Comparison of ENCODE assay signal across 28 mouse cellular contexts in genomic region chr15:93004551-93004950, GRCm38 (mm10).
DNase-seq lines count a peak whose midpoint lies in the region; ATAC-seq and TF ChIP-seq lines count a peak whose summit lies in the region.
"Had no signal": no experiment of that assay in that cellular context is flagged by ENCODE, and none has a peak within 500 bp of the region (broad histone marks: within the 10 kb centered on the region; RNA-seq: fewer than 3 reads in every experiment).

No protein-coding gene starts in this region.

- TF ChIP-seq EP300 in liver, embryonic 14.5 days (IDR thresholded peaks at IDR 0.05; ENCODE audit: low read depth): peak; percentile 28; the same call in 1 of the 2 replicates

- H3K4me1 ChIP-seq in liver, embryonic 14.5 days (replicated peaks; ENCODE audit: control insufficient read depth in 2 of 2, insufficient read depth in 2 of 2, low read length in 1 of 2): peaks cover 0 to 13% of the 10 kb centered on the region in 2 experiments; a peak in 2 of 4 replicates
- peaks cover 12% of the 10 kb centered on the region for H3K4me1 ChIP-seq in forebrain, embryonic 14.5 days (ENCODE audit: control insufficient read depth, insufficient read depth, low read length)

- WGBS in liver, embryonic 14.5 days (ENCODE audit: insufficient replicate concordance): 26% methylated on average over 7 of the region's 7 CpGs
- 90% methylated on average over 7 of the region's 7 CpGs for WGBS in forebrain, embryonic 14.5 days

- peak; percentile 61; the same call in 1 of the 2 replicates for ATAC-seq in liver, embryonic 14.5 days (ENCODE audit: insufficient read depth)
- ATAC-seq in megakaryocyte-erythroid progenitor cell, adult 5-6 weeks (replicated peaks; ENCODE audit: low FRiP score, low TSS enrichment, poor library complexity, severe bottlenecking): peak; percentile 79
- no peak for ATAC-seq in forebrain, embryonic 14.5 days
- ATAC-seq: CD4-positive, CD25-positive, alpha-beta regulatory T cell, adult 4 months; hindbrain, embryonic 16.5 days; intestine, embryonic 15.5 days; lung, postnatal 0 days; midbrain, embryonic 16.5 days had no signal

- TF ChIP-seq CTCF in liver, embryonic 14.5 days (IDR thresholded peaks at IDR 0.05; ENCODE audit: low read depth): no peak

- H3K27ac ChIP-seq in liver, embryonic 14.5 days: no peak overlapping the region
- H3K27ac ChIP-seq in forebrain, embryonic 14.5 days (ENCODE audit: low read depth, low read length): no peak overlapping the region
- H3K27ac ChIP-seq: intestine, embryonic 15.5 days; macrophage; midbrain, embryonic 10.5 days; neural tube, embryonic 12.5 days had no signal

- H3K4me2 ChIP-seq in liver, embryonic 14.5 days (ENCODE audit: low read depth): no peak overlapping the region
- H3K4me2 ChIP-seq in forebrain, embryonic 14.5 days (ENCODE audit: low read length): no peak overlapping the region
- H3K4me2 ChIP-seq: intestine, embryonic 15.5 days; neural tube, embryonic 12.5 days had no signal

- H3K9me3 ChIP-seq in liver, embryonic 14.5 days (ENCODE audit: control insufficient read depth, low read length): no peaks in the 10 kb centered on the region
- H3K9me3 ChIP-seq in forebrain, embryonic 14.5 days (replicated peaks; ENCODE audit: control insufficient read depth, low read length): no peaks in the 10 kb centered on the region
- H3K9me3 ChIP-seq: intestine, embryonic 15.5 days; midbrain, embryonic 10.5 days; neural tube, embryonic 12.5 days had no signal

- no peak overlapping the region for H3K4me3 ChIP-seq in liver, embryonic 14.5 days (ENCODE audit: insufficient read depth in 1 of 2, low read depth in 2 of 2, low read length in 2 of 2)
- no peak overlapping the region for H3K4me3 ChIP-seq in forebrain, embryonic 14.5 days (ENCODE audit: low read depth, low read length)
- H3K4me3 ChIP-seq: erythroblast, embryonic 14.5 days; intestine, embryonic 15.5 days; midbrain, embryonic 10.5 days; myocyte; neural tube, embryonic 12.5 days had no signal

- H3K36me3 ChIP-seq in liver, embryonic 14.5 days (replicated peaks; ENCODE audit: control insufficient read depth, insufficient read depth, low read depth): no peaks in the 10 kb centered on the region
- H3K36me3 ChIP-seq in forebrain, embryonic 14.5 days (ENCODE audit: control insufficient read depth, insufficient read depth, low read length): no peaks in the 10 kb centered on the region
- H3K36me3 ChIP-seq: intestine, embryonic 15.5 days; midbrain, embryonic 10.5 days; neural tube, embryonic 12.5 days had no signal

- DNase-seq in R1 (ENCODE audit: low read depth, low spot score): peak; percentile 51
- DNase-seq in c-Kit-positive CD71-positive TER-119-positive erythroid progenitor cells, embryonic 14.5 days (ENCODE audit: low spot score): peak; percentile 28
- peak; percentile 16 to 26 (median 24) for DNase-seq in liver, embryonic 14.5 days (ENCODE audit: low read depth in 3 of 3, low spot score in 3 of 3)
- no peak for DNase-seq in forebrain, embryonic 14.5 days (ENCODE audit: low spot score)
- DNase-seq in ovary, postnatal 36 days (ENCODE audit: low spot score): no peak
- no peak for DNase-seq in kidney, adult 11 months
- DNase-seq: adrenal gland, postnatal 10 days; cerebellum, adult 18-20 months; cerebellum, postnatal 10 days; gastrocnemius, postnatal 10 days; heart, postnatal 14 days; kidney, adult 8-10 months; kidney, postnatal 10 days; layer of hippocampus, adult 9-11 months; right cerebral cortex, postnatal 4 days; thymus, adult 2 months; thymus, postnatal 4 days had no signal

- H3K9ac ChIP-seq in liver, embryonic 14.5 days (replicated peaks): no peak overlapping the region
- no peak overlapping the region for H3K9ac ChIP-seq in forebrain, embryonic 14.5 days (ENCODE audit: low read length)
- H3K9ac ChIP-seq: intestine, embryonic 15.5 days; neural tube, embryonic 12.5 days had no signal

- H3K27me3 ChIP-seq in liver, embryonic 14.5 days (ENCODE audit: control insufficient read depth, insufficient read depth, low read length): no peaks in the 10 kb centered on the region
- no peaks in the 10 kb centered on the region for H3K27me3 ChIP-seq in forebrain, embryonic 14.5 days (replicated peaks; ENCODE audit: control insufficient read depth, insufficient read depth, low read length)
- H3K27me3 ChIP-seq: intestine, embryonic 15.5 days; neural tube, embryonic 12.5 days had no signal

Comparison
In these comparisons a context has a peak if more than half of its experiments do, and no peak if none do; other contexts are left out.
1. DNase-seq: peak in R1 (single experiment), c-Kit-positive CD71-positive TER-119-positive erythroid progenitor cells, embryonic 14.5 days (single experiment) and liver, embryonic 14.5 days (3 of 3); none in forebrain, embryonic 14.5 days (single experiment), ovary, postnatal 36 days (single experiment) and kidney, adult 11 months (single experiment).